Mouse (Mus musculus) erythroblast, embryonic 14.5 days (primary cell): ENCODE results near the gene Tekt5.

Source experiments
- GATA1 ChIP-seq: IDR thresholded peaks from 2 replicates; pipeline ENCODE4 v1.6.1; 2012; ENCODE audit warnings: low read length, inconsistent platforms, mixed read lengths
- TAL1 ChIP-seq: IDR thresholded peaks from 3 replicates; pipeline ENCODE4 v1.6.1; 2012; ENCODE audit warnings: low read length, inconsistent platforms, mixed read lengths

DNA sequence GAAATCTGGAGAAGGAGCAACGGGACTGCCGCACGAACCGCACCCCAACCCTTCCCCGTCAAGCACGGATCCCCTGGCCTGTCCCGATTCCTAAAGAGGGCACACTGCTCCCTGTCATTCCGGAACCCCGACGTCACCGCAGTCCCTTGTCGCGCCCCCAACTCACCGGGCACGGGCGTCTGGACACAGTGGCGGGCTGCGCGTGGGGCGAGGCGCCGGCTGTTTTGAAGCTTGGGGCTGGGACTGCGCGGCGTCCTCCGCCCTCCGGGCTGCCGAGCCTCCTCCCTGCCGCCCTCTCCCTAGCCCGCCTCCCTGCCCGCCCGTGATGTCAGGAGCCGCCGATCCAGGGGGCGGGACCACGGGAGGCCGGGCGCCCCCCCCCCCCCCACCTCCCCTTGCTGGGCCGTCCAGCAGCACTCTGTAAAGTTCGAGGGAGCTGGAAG, 81.6 kb downstream of the Tekt5 start, which contains the start of gene Emp2:
- TF ChIP-seq GATA1 (no peak), TAL1 (no peak)
